Mouse (Mus musculus) lung, postnatal 0 days (tissue): ENCODE measurements around the gene Kit.

ENCODE experiments used
- CTCF ChIP-seq: IDR thresholded peaks from 2 replicates; pipeline ENCODE4 v1.5.1; 2016; ENCODE audit warnings: antibody characterized with exemption, mild to moderate bottlenecking
- EP300 ChIP-seq: IDR thresholded peaks from 2 replicates; pipeline ENCODE4 v1.6.1; 2016; ENCODE audit warnings: antibody characterized with exemption, mild to moderate bottlenecking, control low read depth

DNA sequence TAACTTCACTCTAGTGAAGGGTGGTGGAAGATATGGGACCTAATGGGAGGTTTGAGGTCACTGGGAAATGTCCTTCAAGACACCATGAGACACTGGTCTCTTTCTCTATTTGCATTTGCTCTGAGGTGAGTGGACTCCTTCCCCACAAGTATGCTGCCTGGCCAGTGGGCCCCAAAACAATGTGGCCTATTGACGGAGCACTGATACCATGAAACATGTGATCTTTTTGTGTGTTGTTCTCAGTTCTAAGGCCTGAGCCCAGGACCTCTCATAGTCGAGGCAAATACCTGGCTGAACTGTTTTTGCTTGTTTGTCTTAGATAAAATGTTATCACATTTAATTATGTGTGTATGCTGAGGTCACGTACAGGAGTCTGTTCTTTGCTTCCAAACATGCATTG, 31.0 kb upstream of the Kit start:
- TF ChIP-seq CTCF (no peak), EP300 (no peak)
